Mouse (Mus musculus) brain, embryonic 14.5 days (tissue): ENCODE measurements around the gene Sntb2.

Source experiments
- CTCF ChIP-seq: fragments of 200-500 bp; IDR thresholded peaks from 2 replicates; pipeline ENCODE4 v1.5.1; 2012; ENCODE audit warnings: inconsistent platforms, mild to moderate bottlenecking, moderate library complexity, borderline replicate concordance; ENCODE audit not compliant: insufficient read depth, insufficient read length; ENCODE audit errors: extremely low read depth
- POLR2A ChIP-seq: fragments of 200-500 bp; IDR thresholded peaks from 2 replicates; pipeline ENCODE4 v1.6.1; 2012; ENCODE audit warnings: mild to moderate bottlenecking, inconsistent platforms, borderline replicate concordance; ENCODE audit not compliant: poor library complexity, insufficient read depth, insufficient read length, severe bottlenecking; ENCODE audit errors: extremely low read depth

GRCm38 (mm10) chr8:106999068-106999467, 63.5 kb downstream of the Sntb2 start:
- TF ChIP-seq POLR2A, result no peak
- no peak for TF ChIP-seq CTCF
